Mouse (Mus musculus) cerebellum, adult 2 months (tissue): ENCODE data around the gene Plppr5.

Experiments
- CTCF ChIP-seq: fragments of 200-500 bp; IDR thresholded peaks from 2 replicates; pipeline ENCODE4 v1.5.1; 2011; ENCODE audit warnings: low read depth, mild to moderate bottlenecking, control low read depth, low read length, moderate library complexity, borderline replicate concordance; ENCODE audit not compliant: insufficient read depth
- POLR2A ChIP-seq: fragments of 200-500 bp; IDR thresholded peaks from 2 replicates; pipeline ENCODE4 v1.6.1; 2011; ENCODE audit warnings: low read length, control low read depth, borderline replicate concordance; ENCODE audit not compliant: insufficient read depth

DNA sequence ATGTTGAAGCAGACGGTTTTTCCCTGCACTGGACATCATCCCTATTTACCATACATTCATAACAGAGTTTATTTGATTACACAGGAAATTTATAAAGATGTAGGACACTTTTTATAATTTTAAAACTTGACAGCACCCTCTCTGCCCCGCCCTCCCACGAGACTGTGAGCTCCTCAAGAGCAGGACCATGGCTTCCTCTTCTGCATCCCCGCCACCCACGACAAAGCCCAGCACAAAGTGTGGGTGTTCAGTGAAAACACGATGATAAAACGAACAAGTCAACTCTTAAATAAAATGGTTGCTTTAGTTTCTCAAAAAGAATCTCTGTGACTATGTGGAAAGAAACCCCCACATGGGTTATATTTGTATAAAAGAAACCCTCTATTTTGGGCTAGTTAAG is 112.0 kb downstream of the Plppr5 start:
- TF ChIP-seq POLR2A (no peak), CTCF (no peak)
